Mouse (Mus musculus) right cerebral cortex, postnatal 36 days (tissue): Measurements from ENCODE around the gene Gm49322.
A peak's percentile ranks its signal among the peaks of the same experiment; 100 is the strongest.
"Not testable (repeated sequence)": the region's sequence is repeated elsewhere in the genome, so short reads cannot be mapped to it uniquely, and the experiment has no call there.

Experiments
- DNase-seq, 2 experiments: peaks; one replicate each; pipeline ENCODE4 v3.0.0; 2022; ENCODE audit warnings: low spot score in 2 of 2, mixed read lengths in 1 of 2

The Gm49322 gene

GRCm38 (mm10) chr10:80605721-80606120 lies at the start of gene Gm49322:
Gene Gm49322 (plus strand): TSS chr10:80606021.
- not testable (repeated sequence) for DNase-seq

- peak; percentile 48 for DNase-seq
These were observed 48.4 kb upstream of the Gm49322 start for GRCm38 (mm10) chr10:80557346-80557965.

- no peak for DNase-seq
These were observed 46.4 kb upstream of the Gm49322 start for GRCm38 (mm10) chr10:80559431-80559830.

- DNase-seq = no peak
These were observed 45.2 kb upstream of the Gm49322 start for GRCm38 (mm10) chr10:80560621-80561020.

GRCm38 (mm10) chr10:80561116-80561944 lies 44.5 kb upstream of the Gm49322 start, which contains the start of gene Rexo1:
Gene Rexo1 (minus strand): TSS chr10:80561560.
- peak; percentile 91 to 94 for DNase-seq

GRCm38 (mm10) chr10:80566375-80567092 lies 39.3 kb upstream of the Gm49322 start:
- DNase-seq = peak; percentile 82 to 84

- DNase-seq = no peak
These were observed 36.9 kb upstream of the Gm49322 start for GRCm38 (mm10) chr10:80568876-80569275.

- no peak for DNase-seq
These were observed 36.2 kb upstream of the Gm49322 start for GRCm38 (mm10) chr10:80569664-80570066.

- no peak for DNase-seq
These were observed 35.4 kb upstream of the Gm49322 start for GRCm38 (mm10) chr10:80570419-80570818.

GRCm38 (mm10) chr10:80570871-80571836 lies 34.7 kb upstream of the Gm49322 start:
- no peak for DNase-seq

- DNase-seq = no peak
These were observed 33.3 kb upstream of the Gm49322 start for GRCm38 (mm10) chr10:80572477-80572876.

- DNase-seq = no peak
These were observed 31.9 kb upstream of the Gm49322 start for GRCm38 (mm10) chr10:80573944-80574343.

- DNase-seq = no peak
These were observed 30.9 kb upstream of the Gm49322 start for GRCm38 (mm10) chr10:80574896-80575295.

- DNase-seq = no peak
These were observed 29.9 kb upstream of the Gm49322 start for GRCm38 (mm10) chr10:80575925-80576324.

GRCm38 (mm10) chr10:80576351-80577194 lies 29.2 kb upstream of the Gm49322 start:
- no peak for DNase-seq

GRCm38 (mm10) chr10:80577195-80578130 lies 28.4 kb upstream of the Gm49322 start, which contains the start of gene Klf16:
Gene Klf16 (minus strand): TSS chr10:80577321.
- DNase-seq = peak; percentile 92 to 94

- no peak for DNase-seq
These were observed 27.6 kb upstream of the Gm49322 start for GRCm38 (mm10) chr10:80578131-80578750.

- no peak for DNase-seq
These were observed 26.9 kb upstream of the Gm49322 start for GRCm38 (mm10) chr10:80578911-80579310.

- DNase-seq = no peak
These were observed 22.8 kb upstream of the Gm49322 start for GRCm38 (mm10) chr10:80583047-80583446.
